In the genomic region with DNA sequence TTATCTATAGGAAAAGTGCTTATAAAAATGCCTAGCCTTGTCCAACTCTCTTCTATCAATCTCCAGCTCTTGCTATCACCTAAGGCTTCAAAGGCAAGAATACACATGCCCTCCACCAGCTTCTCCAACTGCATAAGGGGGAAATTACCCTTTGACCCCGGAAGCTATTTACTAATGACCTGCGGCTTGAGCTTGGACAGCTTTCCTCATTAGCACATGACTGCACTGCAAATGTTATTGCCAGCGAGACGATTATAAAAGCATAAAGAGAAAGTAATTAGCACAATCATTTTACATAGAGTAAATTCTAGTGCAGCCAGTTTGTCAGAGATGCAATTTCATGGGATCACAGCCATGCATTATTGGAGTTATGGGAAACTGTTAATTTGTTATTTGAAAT, we compare ENCODE assay signal across 12 mouse cellular contexts.
"Had no signal": no experiment of that assay in that cellular context is flagged by ENCODE, and none has a peak within 500 bp of the region (broad histone marks: within the 10 kb centered on the region; RNA-seq: fewer than 3 reads in every experiment).

No protein-coding gene starts in this region.

- H3K27ac ChIP-seq: kidney, postnatal 0 days; left cerebral cortex, adult 2 months; limb, embryonic 15.5 days; liver, embryonic 12.5 days; midbrain, embryonic 10.5 days; midbrain, embryonic 15.5 days had no signal

- DNase-seq: lung, embryonic 14.5 days; lung, postnatal 10 days; lung, postnatal 4 days; right cerebral cortex, postnatal 25 days; thymus, postnatal 36 days had no signal

- H3K4me3 ChIP-seq: left cerebral cortex, adult 2 months; limb, embryonic 15.5 days; liver, embryonic 12.5 days; midbrain, embryonic 10.5 days; midbrain, embryonic 15.5 days had no signal

- H3K9ac ChIP-seq: limb, embryonic 15.5 days; liver, embryonic 12.5 days; lung, embryonic 14.5 days; midbrain, embryonic 15.5 days had no signal

- H3K36me3 ChIP-seq: limb, embryonic 15.5 days; liver, embryonic 12.5 days; midbrain, embryonic 10.5 days; midbrain, embryonic 15.5 days had no signal

- H3K27me3 ChIP-seq: limb, embryonic 15.5 days; liver, embryonic 12.5 days; midbrain, embryonic 15.5 days had no signal

- ATAC-seq: intestine, embryonic 16.5 days; liver, embryonic 12.5 days had no signal

- H3K4me1 ChIP-seq: limb, embryonic 15.5 days; liver, embryonic 12.5 days; midbrain, embryonic 10.5 days; midbrain, embryonic 15.5 days had no signal

- H3K4me2 ChIP-seq: limb, embryonic 15.5 days; liver, embryonic 12.5 days; lung, embryonic 14.5 days; midbrain, embryonic 15.5 days had no signal

- H3K9me3 ChIP-seq: limb, embryonic 15.5 days; liver, embryonic 12.5 days; midbrain, embryonic 10.5 days; midbrain, embryonic 15.5 days had no signal
